Mouse (Mus musculus) liver, postnatal 0 days (tissue): ENCODE measurements around the gene Col6a4.

Experiments
- CTCF ChIP-seq: sonication (generic); IDR thresholded peaks from 2 replicates; pipeline ENCODE4 v1.5.1; 2016; ENCODE audit warnings: antibody characterized with exemption, low read depth
- EP300 ChIP-seq: IDR thresholded peaks from 2 replicates; pipeline ENCODE4 v1.6.1; 2016; ENCODE audit warnings: antibody characterized with exemption, low read depth, mild to moderate bottlenecking

DNA sequence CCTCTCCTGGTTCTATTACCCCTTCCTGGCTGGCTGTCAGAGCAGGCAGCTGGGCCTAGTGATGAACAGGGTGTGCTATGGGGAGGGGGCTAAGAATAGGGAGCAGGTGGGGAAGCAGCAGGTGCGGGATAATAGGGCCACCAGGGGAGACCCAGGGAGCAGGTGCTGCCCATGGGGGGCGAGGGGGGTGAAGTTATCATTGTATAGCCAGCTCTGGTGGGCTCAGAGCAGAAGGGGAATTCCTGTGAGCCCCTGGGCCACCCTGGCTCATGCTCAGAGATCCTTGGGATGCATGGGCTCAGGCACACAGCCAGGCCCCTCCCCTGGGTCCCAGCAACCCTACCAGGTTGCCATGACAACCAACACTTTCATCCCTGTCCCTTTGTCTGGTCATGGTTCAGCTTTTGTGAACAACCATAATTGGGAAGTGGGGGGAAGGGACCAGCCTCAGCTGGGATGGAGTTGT is 30.2 kb upstream of the Col6a4 start:
- no peak for TF ChIP-seq CTCF
- TF ChIP-seq EP300: no peak
